Mouse (Mus musculus) common myeloid progenitor, adult 5-6 weeks (primary cell): ENCODE measurements at regions not wholly inside any gene's neighbourhood (a gene's known extent, or its start where the extent isn't known, plus 50 kb on each side); places are given as distances from the start of the nearest gene placed in this dataset.

Experiments used
- ATAC-seq: replicated peaks from 2 replicates; pipeline ENCODE4 v1.8.0; 2016; ENCODE audit warnings: low read depth, mild to moderate bottlenecking, moderate TSS enrichment, inconsistent platforms; ENCODE audit not compliant: poor library complexity, severe bottlenecking

DNA sequence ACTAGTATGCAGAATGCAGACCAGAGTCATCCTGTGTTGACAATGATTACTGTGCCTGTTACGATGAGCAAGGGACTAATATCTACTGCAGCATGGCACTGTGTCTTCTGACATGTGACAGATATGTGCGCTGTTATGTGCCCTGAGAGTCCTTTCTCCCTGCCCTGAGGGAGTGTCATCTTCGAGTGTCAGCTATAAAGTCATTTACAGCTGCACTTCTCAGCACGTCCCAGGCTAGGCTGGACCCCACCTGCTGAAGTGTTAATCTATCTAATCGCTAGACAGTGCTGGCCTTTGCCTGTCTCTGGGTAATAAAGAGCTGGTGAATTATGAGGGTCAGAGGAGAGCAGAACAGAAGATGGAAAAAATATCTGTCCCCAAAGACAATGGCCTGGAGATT lies 337.7 kb downstream of the Prdm2 start:
- no peak for ATAC-seq

DNA sequence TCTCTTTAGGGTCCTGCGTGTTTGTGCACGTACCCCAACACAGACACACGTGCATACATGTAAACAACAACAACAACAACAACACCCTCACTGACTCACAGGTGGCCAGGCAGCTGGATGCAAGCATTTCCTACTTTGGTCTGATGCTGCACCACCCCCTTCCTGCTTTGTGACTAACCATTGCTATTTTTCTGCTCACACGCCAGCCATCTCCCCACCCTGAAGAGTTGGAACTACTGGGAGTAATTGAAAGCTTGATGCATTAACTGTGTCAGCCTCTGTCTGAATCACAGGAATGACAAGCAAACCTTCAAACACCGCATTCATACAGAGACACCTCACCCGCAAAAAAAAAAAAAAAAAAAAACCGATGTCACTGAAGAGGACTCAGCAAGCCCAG lies 346.5 kb downstream of the Prdm2 start:
- ATAC-seq = no peak

DNA sequence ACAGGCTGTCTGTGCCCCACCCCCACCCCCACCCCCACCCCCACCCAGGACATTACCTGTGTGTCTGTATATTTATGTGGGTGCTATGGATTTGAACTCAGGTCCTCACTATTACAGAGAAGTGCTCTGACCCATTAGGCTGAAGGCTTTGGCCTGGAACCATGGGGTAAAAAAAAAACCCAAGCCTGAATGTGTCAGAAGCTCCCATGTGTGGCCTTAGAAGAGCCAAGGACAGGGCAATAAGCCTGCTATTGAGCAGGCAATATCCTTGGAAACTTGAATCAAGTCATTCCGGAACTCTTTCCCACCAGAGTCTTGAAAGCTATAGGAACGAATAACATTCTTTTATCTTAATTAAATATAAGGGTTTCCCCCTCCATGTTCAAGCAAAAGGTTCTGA lies 347.2 kb downstream of the Prdm2 start:
- ATAC-seq = no peak

DNA sequence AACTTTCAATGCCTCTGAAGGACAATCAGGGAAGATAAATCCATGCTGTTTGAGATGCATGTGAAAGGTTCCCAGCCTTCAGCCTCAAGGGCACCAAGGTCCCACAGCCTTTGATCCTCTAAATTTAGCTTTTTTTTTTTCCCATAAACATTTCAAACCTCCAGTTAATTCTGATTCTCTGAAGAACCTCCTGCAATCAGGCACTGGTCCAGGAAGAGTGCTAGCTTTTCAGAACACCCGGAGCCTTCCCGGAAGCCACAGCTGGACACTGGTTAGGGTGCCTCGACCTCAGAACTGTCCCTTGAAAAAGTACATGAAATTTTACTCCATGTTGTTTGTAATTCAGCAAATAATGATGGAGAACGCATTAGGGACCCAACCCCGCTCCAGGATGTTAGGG lies 348.9 kb downstream of the Prdm2 start:
- no peak for ATAC-seq

DNA sequence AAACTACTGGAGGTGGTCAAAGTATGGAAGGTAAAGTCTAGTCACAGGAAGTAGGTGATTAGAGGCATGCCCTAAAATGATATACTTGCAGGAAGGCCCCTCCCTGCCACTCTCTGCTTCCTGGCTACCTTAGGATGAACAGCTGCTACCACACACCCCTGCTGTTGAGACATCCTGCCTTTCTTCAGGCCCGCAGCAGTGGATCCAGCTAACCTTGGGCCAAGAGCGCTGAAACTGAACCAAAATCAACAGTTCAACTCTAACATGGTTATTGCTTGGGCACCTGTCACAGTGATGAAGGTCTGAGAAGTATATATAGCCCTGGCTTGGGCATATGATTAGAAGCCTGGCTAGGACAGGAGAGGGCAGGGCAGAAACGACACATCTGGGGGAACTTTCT lies 352.4 kb downstream of the Prdm2 start:
- no peak for ATAC-seq

DNA sequence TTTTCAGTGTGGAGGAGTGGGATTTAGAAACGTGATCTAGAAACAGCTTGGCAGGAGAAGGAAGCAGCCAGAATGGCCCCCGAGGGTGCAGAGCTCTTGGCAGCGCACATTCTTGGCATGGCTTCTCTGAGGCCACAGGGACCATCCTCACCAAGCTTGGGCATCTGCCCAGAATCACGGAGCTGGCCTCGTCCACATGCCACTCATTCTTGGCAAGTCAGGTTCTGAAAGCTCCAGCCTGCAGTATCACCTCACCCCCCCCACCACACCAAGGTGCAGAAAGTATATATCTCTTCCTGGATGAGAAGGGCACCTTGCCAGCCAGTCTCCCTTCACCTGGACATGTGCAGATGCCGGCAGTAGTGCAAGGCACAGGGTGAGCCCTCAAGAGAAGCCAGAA lies 356.2 kb downstream of the Prdm2 start:
- no peak for ATAC-seq

DNA sequence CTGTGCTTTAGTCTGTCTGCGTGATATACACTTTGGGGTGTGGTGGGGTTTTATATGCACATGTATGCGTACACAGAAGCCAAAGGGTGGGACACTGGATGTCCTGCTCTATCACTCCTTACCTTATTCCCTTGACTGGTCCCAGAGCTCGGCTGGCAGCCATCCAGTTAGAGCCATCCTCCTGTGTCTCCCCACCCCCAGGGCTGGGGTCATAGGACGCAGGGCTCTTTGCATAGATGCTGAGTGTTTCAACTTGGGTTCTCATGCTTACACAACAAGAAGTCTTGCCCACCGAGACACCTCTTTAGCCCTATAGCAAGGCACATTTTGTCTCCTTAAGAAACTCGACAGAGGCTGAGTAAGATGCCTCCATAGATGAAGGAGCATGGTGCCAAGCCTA lies 357.2 kb downstream of the Prdm2 start:
- ATAC-seq = no peak

DNA sequence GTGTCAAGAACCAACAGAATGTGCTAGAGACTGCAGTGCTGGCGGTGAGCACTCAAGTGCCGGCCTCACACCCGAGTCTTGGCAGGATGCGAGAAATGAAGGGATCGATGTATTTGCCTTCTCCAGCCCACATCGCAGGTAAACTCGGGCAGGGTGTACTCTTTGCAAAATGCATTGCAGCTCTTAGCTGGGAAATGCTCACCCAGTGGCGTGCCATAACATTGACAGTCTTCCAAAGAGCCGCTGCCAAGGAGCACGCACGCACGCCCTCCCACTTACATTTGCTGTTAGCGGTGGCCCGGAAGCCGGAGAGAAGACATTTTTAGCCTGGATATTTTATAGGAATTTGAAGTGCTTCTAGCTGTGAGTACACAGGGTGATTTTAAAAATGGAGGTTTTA lies 358.9 kb downstream of the Prdm2 start:
- no peak for ATAC-seq

DNA sequence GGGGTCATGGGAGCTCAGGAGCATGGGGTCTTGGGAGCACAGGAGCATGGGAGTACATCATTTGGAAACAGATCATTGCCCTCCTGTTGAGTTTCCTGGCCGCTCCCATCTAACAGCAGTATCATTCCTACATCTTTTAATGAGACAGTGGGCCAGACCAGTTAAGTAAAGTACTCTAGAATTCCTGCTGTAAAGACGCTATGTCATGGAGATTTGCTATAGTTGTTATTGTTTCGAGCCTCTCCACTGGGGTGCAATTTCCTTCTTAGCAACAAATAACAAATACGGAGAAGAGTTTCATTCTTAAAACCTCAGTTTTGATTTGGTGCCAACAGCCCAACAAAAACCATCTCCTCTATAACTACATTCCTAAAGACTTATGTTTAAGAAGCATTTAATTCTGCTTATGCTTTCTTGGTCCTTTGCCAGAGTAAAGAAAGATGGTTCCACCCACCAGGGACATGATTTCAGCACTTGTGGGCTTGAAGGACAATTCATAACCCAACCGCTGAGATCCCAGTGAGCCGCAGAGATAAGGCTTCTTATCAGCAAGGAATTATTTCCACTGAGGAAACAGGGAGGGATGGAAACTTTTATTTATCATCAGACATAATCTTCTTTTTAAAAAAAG lies 367.6 kb downstream of the Prdm2 start:
- no peak for ATAC-seq

DNA sequence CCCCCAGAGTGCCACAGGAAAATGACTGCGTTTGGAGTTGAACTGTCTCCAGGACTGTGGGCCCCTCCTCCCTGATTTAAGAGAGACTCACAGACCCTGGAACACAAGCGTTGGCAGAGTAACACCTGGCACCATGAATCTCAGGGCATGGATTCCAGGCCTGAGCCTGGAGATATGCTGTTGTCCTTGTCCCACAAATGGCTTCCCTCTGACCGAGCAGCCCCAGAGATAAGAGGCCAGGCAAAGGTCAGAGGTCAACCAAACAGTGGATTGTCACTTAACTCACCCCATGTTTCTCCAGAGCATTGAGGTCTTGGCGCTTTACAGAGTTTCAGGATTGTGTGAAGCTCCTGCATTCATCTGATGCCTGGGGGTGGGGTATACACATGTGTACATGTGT lies 373.3 kb downstream of the Prdm2 start:
- ATAC-seq = no peak

DNA sequence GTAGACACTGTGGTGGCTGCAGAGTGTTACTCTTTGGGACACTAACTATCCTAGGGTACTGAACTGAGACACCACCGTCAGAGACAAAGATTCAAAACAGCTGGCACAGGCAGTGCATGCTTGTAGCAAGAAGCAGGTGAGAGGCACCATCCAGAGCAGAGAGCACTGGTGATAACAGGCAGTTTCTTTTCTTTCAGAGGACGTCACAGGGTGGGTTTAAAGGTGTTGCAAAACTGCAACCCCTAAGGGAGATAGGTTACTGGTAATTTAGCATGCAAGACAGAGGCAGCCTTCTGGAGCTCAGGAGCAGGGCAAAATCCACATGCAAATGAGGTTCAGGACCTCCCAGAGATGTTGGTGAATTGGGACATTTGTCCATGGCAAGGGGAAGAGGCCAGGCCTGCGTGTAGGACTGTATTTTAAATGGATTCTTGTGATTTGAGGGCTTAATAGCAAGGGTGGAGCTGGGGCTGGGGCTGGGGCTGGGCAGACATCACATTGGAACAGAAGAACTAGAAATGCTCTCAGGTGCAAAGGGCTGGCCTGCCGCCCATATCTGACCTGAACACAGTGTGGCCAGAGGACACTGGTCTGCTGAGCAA lies 374.3 kb downstream of the Prdm2 start:
- ATAC-seq = no peak

DNA sequence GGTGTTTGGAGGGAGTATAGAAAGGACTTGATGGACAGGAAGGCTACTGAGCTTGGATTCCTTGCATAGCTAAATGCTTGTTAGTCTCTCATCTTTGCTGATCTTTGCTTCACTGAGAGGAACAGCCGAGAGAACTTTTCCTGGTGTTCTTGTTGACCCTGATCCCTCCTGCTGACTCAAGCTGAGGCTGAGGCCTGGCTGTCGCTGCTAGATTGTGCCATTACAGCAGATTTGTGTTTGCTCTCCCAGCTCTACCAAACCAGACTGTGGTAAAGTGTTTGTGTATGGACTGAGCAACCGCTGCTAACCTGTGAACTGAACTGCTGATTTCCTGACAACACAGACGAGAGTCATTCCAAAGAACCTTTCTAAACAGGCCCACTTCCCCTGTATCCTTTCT lies 375.2 kb downstream of the Prdm2 start:
- no peak for ATAC-seq

DNA sequence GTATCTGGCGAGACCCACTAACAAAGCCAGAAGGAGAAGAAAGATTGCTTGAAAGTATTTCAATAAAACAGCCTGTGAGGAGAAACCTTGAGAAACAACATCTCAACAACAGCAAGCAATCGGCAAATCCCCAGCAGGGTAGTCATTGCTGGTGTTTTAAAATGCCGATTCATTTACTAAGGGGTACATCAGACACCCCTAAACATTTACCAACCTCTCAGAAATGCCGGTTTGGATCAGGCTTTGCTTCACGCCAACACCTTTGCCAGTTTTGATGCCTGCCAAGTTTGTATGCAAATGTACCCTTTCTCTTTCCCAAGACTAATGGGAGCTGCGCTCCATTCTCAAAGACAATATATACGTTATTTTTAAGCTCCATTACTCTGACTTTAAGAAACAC lies 383.1 kb downstream of the Prdm2 start:
- no peak for ATAC-seq

DNA sequence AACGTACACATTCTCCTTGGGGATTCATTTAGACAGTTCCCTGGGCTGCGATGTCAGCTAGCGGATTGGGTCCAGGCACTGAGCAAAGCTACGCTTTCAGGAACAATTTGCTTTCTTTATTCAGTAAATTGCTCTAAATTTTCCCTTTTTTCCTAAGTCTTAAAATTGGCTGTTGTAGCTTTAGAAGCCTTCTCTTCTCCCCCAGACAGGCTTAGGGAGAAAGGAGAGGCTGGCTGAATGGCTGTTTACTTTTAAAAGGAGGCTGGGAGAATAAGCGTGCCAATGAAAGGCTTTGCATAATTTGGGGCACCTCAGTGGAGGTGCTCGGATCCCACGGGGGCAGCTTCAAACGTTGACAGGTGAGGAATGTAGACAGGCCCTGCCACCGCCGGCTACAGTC lies 383.8 kb downstream of the Prdm2 start:
- ATAC-seq = no peak

DNA sequence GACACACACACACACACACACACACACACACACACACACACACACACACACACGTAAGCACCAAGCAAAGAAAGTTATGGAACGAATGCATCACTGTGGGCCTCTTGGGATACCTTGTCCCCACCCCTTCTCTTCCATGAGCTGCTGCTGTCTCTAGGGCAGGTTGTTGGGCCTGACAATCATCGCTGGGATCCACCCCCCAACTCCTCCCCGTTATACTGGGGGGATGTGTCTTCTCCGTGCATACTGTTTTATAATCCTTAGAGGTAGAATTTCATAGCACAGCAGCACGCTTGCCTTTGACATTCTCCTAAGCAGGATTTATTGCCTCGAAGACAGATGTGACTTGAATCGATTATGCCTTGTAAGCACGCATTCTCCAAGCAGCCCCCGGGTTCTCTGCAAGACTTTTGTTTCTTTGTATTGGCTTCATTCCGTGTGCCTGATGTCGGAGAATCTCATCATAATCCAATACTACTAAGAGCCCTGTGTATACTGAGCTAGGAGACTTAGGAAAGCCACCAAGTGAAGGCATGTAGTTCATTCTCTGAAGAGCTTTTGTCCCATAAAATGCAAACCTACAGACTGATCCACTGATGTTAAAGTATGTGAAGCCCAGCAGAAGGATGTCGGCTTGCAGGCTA lies 386.4 kb downstream of the Prdm2 start:
- ATAC-seq = no peak

DNA sequence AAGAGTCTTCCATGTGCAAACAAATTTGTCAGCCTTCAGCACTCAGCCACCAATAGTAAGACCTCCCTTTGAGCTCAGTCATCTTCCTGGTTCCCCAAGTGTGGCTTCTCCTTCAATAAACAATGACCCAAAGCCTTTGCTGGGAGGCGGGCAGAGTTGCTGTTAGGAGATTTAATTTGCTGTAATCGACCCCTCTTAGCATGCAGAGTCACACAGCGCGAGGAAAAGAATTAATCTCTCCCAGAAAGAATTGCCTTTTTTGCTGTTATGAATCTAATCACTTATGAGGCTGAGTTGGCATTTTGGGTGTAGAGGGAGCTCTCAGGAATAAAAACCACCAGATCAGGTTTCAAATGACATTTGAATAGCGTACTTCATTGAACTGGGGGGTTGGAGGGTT lies 387.0 kb downstream of the Prdm2 start:
- ATAC-seq = no peak

DNA sequence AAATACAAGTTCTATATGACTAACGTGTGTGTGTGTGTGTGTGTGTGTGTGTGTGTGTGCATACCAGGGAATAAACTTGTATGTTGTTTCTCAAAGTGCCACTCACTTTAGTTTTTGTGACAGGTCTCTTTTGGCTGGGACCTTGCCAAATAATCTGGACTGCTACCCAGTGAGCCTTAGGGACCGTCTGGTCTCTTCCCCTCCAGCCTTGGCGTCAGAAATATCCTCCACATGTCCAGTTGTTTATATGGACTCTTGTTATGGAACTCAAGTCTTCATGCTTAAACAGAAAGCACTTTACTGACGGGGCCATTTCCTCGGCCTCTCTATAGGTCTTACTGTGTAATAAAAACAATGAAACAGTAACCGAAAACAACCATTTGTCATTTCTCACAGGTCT lies 394.4 kb downstream of the Prdm2 start:
- ATAC-seq = no peak

DNA sequence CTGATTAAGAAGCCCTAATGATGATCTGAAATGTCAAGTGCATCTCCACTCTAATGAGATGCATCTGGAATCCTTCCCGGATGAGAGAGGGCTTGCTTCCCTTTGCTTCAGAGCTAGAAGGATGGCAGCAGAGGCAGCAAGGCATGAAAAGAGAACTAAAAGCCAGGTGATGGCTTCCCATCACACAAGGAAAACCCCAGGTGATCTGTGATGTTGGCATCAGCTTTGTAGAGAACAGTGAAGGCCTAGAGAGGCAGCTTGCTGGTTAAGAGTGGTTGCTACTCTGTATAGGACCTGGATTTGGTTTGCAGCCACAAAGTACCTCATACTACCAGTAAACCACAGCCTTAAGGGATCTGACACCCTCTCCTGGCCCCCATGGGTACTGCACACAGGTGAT lies 395.8 kb downstream of the Prdm2 start:
- no peak for ATAC-seq

DNA sequence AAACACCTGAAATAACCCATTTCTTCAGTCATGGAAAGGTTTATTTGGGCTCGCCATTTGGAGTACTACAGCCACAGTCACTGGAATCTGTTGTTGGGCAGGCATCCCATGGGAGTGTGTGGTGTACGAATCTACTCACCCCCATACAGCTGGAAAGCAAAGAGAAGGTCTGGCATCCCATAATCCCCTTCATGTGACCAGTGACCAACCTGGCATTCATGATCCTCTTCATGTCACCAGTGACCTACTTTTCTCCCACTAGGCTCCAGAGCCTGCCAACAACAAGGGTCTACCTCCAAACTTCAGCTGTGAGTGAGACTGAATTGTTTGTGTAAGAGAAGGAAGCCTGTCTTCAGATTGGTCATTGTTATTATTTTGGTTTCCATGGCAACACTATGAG lies 409.0 kb downstream of the Prdm2 start:
- ATAC-seq = no peak

DNA sequence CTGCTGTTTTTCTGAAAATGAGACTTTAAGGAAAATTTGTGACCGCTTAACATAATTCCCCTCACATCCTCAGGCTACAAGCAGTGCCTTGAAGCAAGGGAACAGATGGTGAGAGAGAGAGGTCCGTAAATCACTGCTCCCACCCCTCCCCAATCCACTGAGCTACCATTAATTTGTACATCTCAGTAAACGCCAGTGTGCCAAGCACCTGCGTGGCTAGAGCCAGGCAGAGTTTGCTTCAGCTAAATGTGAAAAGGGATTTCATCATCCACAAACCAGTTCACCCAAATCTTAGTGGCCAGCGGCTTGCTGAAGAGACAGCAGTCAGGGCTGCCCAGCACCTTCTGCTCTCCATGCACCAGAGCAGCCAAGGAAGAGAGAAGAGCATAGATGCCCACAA lies 413.5 kb downstream of the Prdm2 start:
- no peak for ATAC-seq

DNA sequence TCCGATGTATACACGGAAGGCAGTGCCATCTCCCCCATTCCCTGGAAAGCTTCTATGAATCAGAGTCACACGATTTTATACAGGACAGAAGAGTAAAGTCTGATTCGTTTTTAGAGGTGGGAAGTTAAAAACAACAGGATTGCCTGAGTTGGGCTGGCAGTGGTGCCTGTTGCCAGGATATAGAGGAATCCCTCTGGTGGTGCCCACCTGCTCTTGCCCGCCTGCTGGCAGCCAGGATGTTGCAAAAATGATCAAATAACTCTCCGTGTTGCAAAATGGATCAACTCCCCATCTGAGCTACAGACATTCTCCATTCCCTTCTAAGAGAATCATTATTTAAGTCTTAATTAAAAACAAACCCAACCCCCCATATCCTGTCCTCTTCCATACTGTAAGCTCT lies 414.0 kb downstream of the Prdm2 start:
- ATAC-seq = no peak

DNA sequence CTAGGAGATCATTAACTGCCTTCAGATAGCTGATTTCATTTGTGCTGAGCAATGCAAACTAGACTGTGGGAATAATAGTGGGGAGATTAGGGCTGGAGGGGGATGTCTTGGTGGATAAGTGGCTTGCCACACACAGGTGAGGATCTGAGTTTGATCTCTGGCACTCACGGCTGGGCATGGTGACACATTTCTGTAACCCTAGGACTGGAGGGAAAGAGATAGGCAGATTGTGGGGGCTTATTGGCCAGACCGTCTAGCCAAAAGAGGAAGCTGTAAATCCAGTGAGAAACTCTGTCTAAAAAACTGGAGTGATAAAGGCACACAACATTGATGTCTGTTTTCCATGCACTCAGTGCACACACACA lies 420.2 kb downstream of the Prdm2 start:
- ATAC-seq = 0 out of 2 replicates have a peak, but pooled peaks have one; percentile 32
